Mouse (Mus musculus) embryonic facial prominence, embryonic 13.5 days (tissue): ENCODE data around the gene Lrp1. TPM values are rescaled to one million over a fixed set of nuclear protein-coding genes. Genes with fewer than 3 reads are reported as not detected.
A peak's percentile ranks its signal among the peaks of the same experiment; 100 is the strongest.

ENCODE experiments used
- ATAC-seq: fragments of 200-750 bp; cut with Nextera tagmentation; 2 replicates; pipeline ENCODE4 v1.8.0; 2017; ENCODE audit warnings: low read depth; ENCODE audit not compliant: insufficient number of reproducible peaks, insufficient read depth, low FRiP score, low TSS enrichment
- H3K27ac ChIP-seq: fragments of 300-500 bp; sonication (generic); 2 replicates; pipeline ENCODE4 v1.5.1; 2015; ENCODE audit warnings: moderate library complexity, mild to moderate bottlenecking, inconsistent platforms
- H3K27me3 ChIP-seq: fragments of 300-500 bp; sonication (generic); 2 replicates; pipeline ENCODE4 v1.6.1; 2015; ENCODE audit warnings: mild to moderate bottlenecking, inconsistent platforms
- H3K36me3 ChIP-seq: fragments of 300-500 bp; sonication (generic); 2 replicates; pipeline ENCODE4 v1.6.1; 2015; ENCODE audit warnings: mild to moderate bottlenecking, inconsistent platforms
- H3K4me1 ChIP-seq: fragments of 300-500 bp; sonication (generic); 2 replicates; pipeline ENCODE4 v1.6.1; 2015; ENCODE audit warnings: inconsistent platforms
- H3K4me2 ChIP-seq: fragments of 300-500 bp; sonication (generic); 2 replicates; pipeline ENCODE4 v1.6.1; 2015; ENCODE audit warnings: moderate library complexity, mild to moderate bottlenecking, inconsistent platforms
- H3K4me3 ChIP-seq: fragments of 300-500 bp; sonication (generic); 2 replicates; pipeline ENCODE4 v1.5.1; 2015; ENCODE audit warnings: mild to moderate bottlenecking, inconsistent platforms
- H3K9ac ChIP-seq: fragments of 300-500 bp; sonication (generic); 2 replicates; pipeline ENCODE4 v1.6.1; 2015; ENCODE audit warnings: mild to moderate bottlenecking, inconsistent platforms
- H3K9me3 ChIP-seq: fragments of 300-500 bp; sonication (generic); 2 replicates; pipeline ENCODE4 v1.6.1; 2016; ENCODE audit warnings: inconsistent platforms
- WGBS: fragments of 180-500 bp; shearing (Covaris S2); methylation state at CpG from one replicate; pipeline ENCODE4 v1.1.7; 2015; ENCODE audit warnings: mixed read lengths; 5-methylcytosine and 5-hydroxymethylcytosine counted together
- polyA plus RNA-seq: library from polyadenylated mRNA; unstranded; fragments of >200 nt; fragmentation: Nextera tagmentation; extraction: Ambion mirVana; gene quantifications from 2 replicates; pipeline ENCODE4 v1.2.1, GENCODE M21; 2015

The Lrp1 gene
- polyA plus RNA-seq, 1 experiment from 2014 or later, result 139 TPM

GRCm38 (mm10) chr10:127599252-127599651 lies 21.7 kb downstream of the Lrp1 start:
- ATAC-seq, result no peak
- no peak overlapping the region for H3K4me3 ChIP-seq
- peak overlapping the region; percentile 86 for H3K27ac ChIP-seq
- H3K36me3 ChIP-seq, result peaks cover 78% of the 10 kb centered on the region
- H3K4me2 ChIP-seq, result peak overlapping the region; percentile 16; the same call in 1 of the 2 replicates
- no peaks in the 10 kb centered on the region for H3K9me3 ChIP-seq
- H3K9ac ChIP-seq, result peak overlapping the region; percentile 27; the same call in 1 of the 2 replicates
- WGBS, result 70% methylated on average over 11 of the region's 11 CpGs
- peaks cover 78% of the 10 kb centered on the region for H3K4me1 ChIP-seq
- H3K27me3 ChIP-seq, result no peaks in the 10 kb centered on the region

GRCm38 (mm10) chr10:127598607-127599006 lies 22.3 kb downstream of the Lrp1 start:
- no peak for ATAC-seq
- Histone ChIP-seq H3K4me3 (no peak overlapping the region), H3K27me3 (no peaks in the 10 kb centered on the region), H3K36me3 (peaks cover 78% of the 10 kb centered on the region), H3K4me1 (peaks cover 71% of the 10 kb centered on the region), H3K9me3 (no peaks in the 10 kb centered on the region), H3K27ac (peak overlapping the region; percentile 80; the same call in 1 of the 2 replicates), H3K9ac (no peak overlapping the region), H3K4me2 (no peak overlapping the region)
- WGBS, result 56% methylated on average over 8 of the region's 8 CpGs

- 59% methylated on average over 5 of the region's 5 CpGs for WGBS
- Histone ChIP-seq H3K4me3 (no peak overlapping the region), H3K9ac (peak overlapping the region; percentile 33; the same call in 1 of the 2 replicates), H3K27ac (peak overlapping the region; percentile 80), H3K4me2 (peak overlapping the region; percentile 14; the same call in 1 of the 2 replicates), H3K36me3 (peaks cover 78% of the 10 kb centered on the region), H3K27me3 (no peaks in the 10 kb centered on the region), H3K9me3 (no peaks in the 10 kb centered on the region), H3K4me1 (peaks cover 62% of the 10 kb centered on the region)
- ATAC-seq, result peak; percentile 66; the same call in 1 of the 2 replicates
Measured at GRCm38 (mm10) chr10:127597311-127597901, 23.5 kb downstream of the Lrp1 start.

GRCm38 (mm10) chr10:127596321-127596941 lies 24.5 kb downstream of the Lrp1 start:
- H3K4me3 ChIP-seq, result no peak overlapping the region
- H3K9ac ChIP-seq, result 0 out of 2 replicates have a peak overlapping the region, but pooled peaks have one; percentile 16
- H3K27ac ChIP-seq, result peak overlapping the region; percentile 80
- no peaks in the 10 kb centered on the region for H3K9me3 ChIP-seq
- no peaks in the 10 kb centered on the region for H3K27me3 ChIP-seq
- peaks cover 62% of the 10 kb centered on the region for H3K4me1 ChIP-seq
- WGBS, result 56% methylated on average over 7 of the region's 7 CpGs
- ATAC-seq, result no peak
- peak overlapping the region; percentile 16; the same call in 1 of the 2 replicates for H3K4me2 ChIP-seq
- H3K36me3 ChIP-seq, result peaks cover 78% of the 10 kb centered on the region

- Histone ChIP-seq H3K9me3 (no peaks in the 10 kb centered on the region), H3K4me3 (no peak overlapping the region), H3K4me1 (peaks cover 52% of the 10 kb centered on the region), H3K36me3 (peaks cover 78% of the 10 kb centered on the region), H3K9ac (no peak overlapping the region), H3K27ac (0 out of 2 replicates have a peak overlapping the region, but pooled peaks have one; percentile 33), H3K27me3 (no peaks in the 10 kb centered on the region), H3K4me2 (no peak overlapping the region)
- no peak for ATAC-seq
- 86% methylated on average over 30 of the region's 30 CpGs for WGBS
Measured at GRCm38 (mm10) chr10:127594930-127595715, 25.8 kb downstream of the Lrp1 start.

GRCm38 (mm10) chr10:127594405-127594804 lies 26.5 kb downstream of the Lrp1 start:
- Histone ChIP-seq H3K27ac (0 out of 2 replicates have a peak overlapping the region, but pooled peaks have one; percentile 33), H3K36me3 (peaks cover 80% of the 10 kb centered on the region), H3K4me3 (no peak overlapping the region), H3K4me1 (peaks cover 44% of the 10 kb centered on the region), H3K4me2 (no peak overlapping the region), H3K27me3 (no peaks in the 10 kb centered on the region), H3K9me3 (no peaks in the 10 kb centered on the region), H3K9ac (no peak overlapping the region)
- ATAC-seq, result no peak
- WGBS, result 91% methylated on average over 8 of the region's 8 CpGs

GRCm38 (mm10) chr10:127592850-127593249 lies 28.1 kb downstream of the Lrp1 start:
- Histone ChIP-seq H3K36me3 (peaks cover 83% of the 10 kb centered on the region), H3K4me3 (no peak overlapping the region), H3K27ac (0 out of 2 replicates have a peak overlapping the region, but pooled peaks have one; percentile 4), H3K9ac (no peak overlapping the region), H3K9me3 (no peaks in the 10 kb centered on the region), H3K4me2 (no peak overlapping the region), H3K4me1 (peaks cover 29% of the 10 kb centered on the region), H3K27me3 (no peaks in the 10 kb centered on the region)
- no peak for ATAC-seq
- 86% methylated on average over 13 of the region's 13 CpGs for WGBS

- Histone ChIP-seq H3K4me3 (no peak overlapping the region), H3K9ac (no peak overlapping the region), H3K4me1 (peaks cover 25% of the 10 kb centered on the region), H3K27me3 (no peaks in the 10 kb centered on the region), H3K9me3 (no peaks in the 10 kb centered on the region), H3K36me3 (peaks cover 87% of the 10 kb centered on the region), H3K4me2 (no peak overlapping the region), H3K27ac (no peak overlapping the region)
- 92% methylated on average over 7 of the region's 7 CpGs for WGBS
- ATAC-seq, result no peak
Measured at GRCm38 (mm10) chr10:127592423-127592822, 28.5 kb downstream of the Lrp1 start.

- peaks cover 16% of the 10 kb centered on the region for H3K4me1 ChIP-seq
- WGBS, result 63% methylated on average over 7 of the region's 7 CpGs
- no peak for ATAC-seq
- H3K27ac ChIP-seq, result 0 out of 2 replicates have a peak overlapping the region, but pooled peaks have one; percentile 23
- H3K27me3 ChIP-seq, result no peaks in the 10 kb centered on the region
- no peaks in the 10 kb centered on the region for H3K9me3 ChIP-seq
- no peak overlapping the region for H3K4me2 ChIP-seq
- H3K9ac ChIP-seq, result no peak overlapping the region
- H3K4me3 ChIP-seq, result no peak overlapping the region
- H3K36me3 ChIP-seq, result peaks cover 94% of the 10 kb centered on the region
Measured at GRCm38 (mm10) chr10:127591514-127591913, 29.4 kb downstream of the Lrp1 start.

- peaks cover 10% of the 10 kb centered on the region for H3K4me1 ChIP-seq
- H3K9me3 ChIP-seq, result no peaks in the 10 kb centered on the region
- peak overlapping the region; percentile 23; the same call in 1 of the 2 replicates for H3K27ac ChIP-seq
- no peak overlapping the region for H3K4me3 ChIP-seq
- no peak overlapping the region for H3K4me2 ChIP-seq
- no peak overlapping the region for H3K9ac ChIP-seq
- no peak for ATAC-seq
- H3K27me3 ChIP-seq, result no peaks in the 10 kb centered on the region
- H3K36me3 ChIP-seq, result peaks cover 95% of the 10 kb centered on the region
- 73% methylated on average over 7 of the region's 7 CpGs for WGBS
Measured at GRCm38 (mm10) chr10:127590831-127591451, 30.0 kb downstream of the Lrp1 start.

GRCm38 (mm10) chr10:127590256-127590655 lies 30.7 kb downstream of the Lrp1 start:
- WGBS, result 89% methylated on average over 12 of the region's 12 CpGs
- Histone ChIP-seq H3K4me3 (no peak overlapping the region), H3K4me1 (peaks cover 4% of the 10 kb centered on the region; the same call in 1 of the 2 replicates), H3K9ac (no peak overlapping the region), H3K27ac (peak overlapping the region; percentile 22; the same call in 1 of the 2 replicates), H3K27me3 (no peaks in the 10 kb centered on the region), H3K9me3 (no peaks in the 10 kb centered on the region), H3K36me3 (peaks cover 97% of the 10 kb centered on the region), H3K4me2 (no peak overlapping the region)
- ATAC-seq, result no peak
